Mouse (Mus musculus) brain, embryonic 14.5 days (tissue): ENCODE data around the gene Tnfsf9.

ENCODE experiments used
- CTCF ChIP-seq: fragments of 200-500 bp; IDR thresholded peaks from 2 replicates; pipeline ENCODE4 v1.5.1; 2012; ENCODE audit warnings: inconsistent platforms, mild to moderate bottlenecking, moderate library complexity, borderline replicate concordance; ENCODE audit not compliant: insufficient read depth, insufficient read length; ENCODE audit errors: extremely low read depth
- POLR2A ChIP-seq: fragments of 200-500 bp; IDR thresholded peaks from 2 replicates; pipeline ENCODE4 v1.6.1; 2012; ENCODE audit warnings: mild to moderate bottlenecking, inconsistent platforms, borderline replicate concordance; ENCODE audit not compliant: poor library complexity, insufficient read depth, insufficient read length, severe bottlenecking; ENCODE audit errors: extremely low read depth

- no peak for TF ChIP-seq POLR2A
- no peak for TF ChIP-seq CTCF
Observed at GRCm38 (mm10) chr17:57094222-57094621, 10.9 kb upstream of the Tnfsf9 start.
